Mouse (Mus musculus) liver (tissue): ENCODE data around the gene Slc22a23.

Experiments used
- DNase-seq: peaks from one replicate; pipeline ENCODE4 v3.0.0-alpha.2; 2020; ENCODE audit warnings: mixed read lengths

Slc22a23 gene

GRCm38 (mm10) chr13:34299351-34300333 is 45.3 kb downstream of the Slc22a23 start:
- peak; percentile 56 for DNase-seq

GRCm38 (mm10) chr13:34298674-34299073 is 46.3 kb downstream of the Slc22a23 start:
- DNase-seq: no peak

- peak; percentile 51 for DNase-seq
Measured at GRCm38 (mm10) chr13:34298061-34298460, 46.9 kb downstream of the Slc22a23 start.

GRCm38 (mm10) chr13:34295787-34296435 is 49.1 kb downstream of the Slc22a23 start:
- DNase-seq: no peak

- no peak for DNase-seq
Measured at GRCm38 (mm10) chr13:34294212-34294611, 50.8 kb downstream of the Slc22a23 start.

GRCm38 (mm10) chr13:34292042-34292441 is 52.9 kb downstream of the Slc22a23 start:
- no peak for DNase-seq

GRCm38 (mm10) chr13:34290346-34290745 is 54.6 kb downstream of the Slc22a23 start:
- no peak for DNase-seq

- no peak for DNase-seq
Measured at GRCm38 (mm10) chr13:34289567-34289966, 55.4 kb downstream of the Slc22a23 start.

GRCm38 (mm10) chr13:34288129-34288528 is 56.9 kb downstream of the Slc22a23 start:
- no peak for DNase-seq

GRCm38 (mm10) chr13:34287601-34288083 is 57.3 kb downstream of the Slc22a23 start:
- peak; percentile 36 for DNase-seq

GRCm38 (mm10) chr13:34281360-34281759 is 63.6 kb downstream of the Slc22a23 start:
- DNase-seq: no peak

GRCm38 (mm10) chr13:34278759-34279270 is 66.2 kb downstream of the Slc22a23 start:
- no peak for DNase-seq

GRCm38 (mm10) chr13:34278288-34278701 is 66.7 kb downstream of the Slc22a23 start:
- DNase-seq: no peak

- no peak for DNase-seq
Measured at GRCm38 (mm10) chr13:34277611-34278010, 67.4 kb downstream of the Slc22a23 start.

- DNase-seq: no peak
Measured at GRCm38 (mm10) chr13:34277001-34277400, 68.0 kb downstream of the Slc22a23 start.

GRCm38 (mm10) chr13:34274890-34275289 is 70.1 kb downstream of the Slc22a23 start:
- DNase-seq: no peak

- no peak for DNase-seq
Measured at GRCm38 (mm10) chr13:34274417-34274816, 70.6 kb downstream of the Slc22a23 start.

- peak; percentile 40 for DNase-seq
Measured at GRCm38 (mm10) chr13:34272275-34273054, 72.5 kb downstream of the Slc22a23 start.

GRCm38 (mm10) chr13:34271665-34272064 is 73.3 kb downstream of the Slc22a23 start:
- DNase-seq: no peak

- peak; percentile 73 for DNase-seq
Measured at GRCm38 (mm10) chr13:34270886-34271602, 73.9 kb downstream of the Slc22a23 start.

- DNase-seq: no peak
Measured at GRCm38 (mm10) chr13:34269376-34269991, 75.5 kb downstream of the Slc22a23 start.
